Mouse (Mus musculus) R1 (cell line): ENCODE results near the gene Mrps6.

Source experiments
- DNase-seq: peaks from one replicate; pipeline ENCODE4 v3.0.0-alpha.2; 2018; ENCODE audit warnings: low read depth, low spot score

The Mrps6 gene

DNA sequence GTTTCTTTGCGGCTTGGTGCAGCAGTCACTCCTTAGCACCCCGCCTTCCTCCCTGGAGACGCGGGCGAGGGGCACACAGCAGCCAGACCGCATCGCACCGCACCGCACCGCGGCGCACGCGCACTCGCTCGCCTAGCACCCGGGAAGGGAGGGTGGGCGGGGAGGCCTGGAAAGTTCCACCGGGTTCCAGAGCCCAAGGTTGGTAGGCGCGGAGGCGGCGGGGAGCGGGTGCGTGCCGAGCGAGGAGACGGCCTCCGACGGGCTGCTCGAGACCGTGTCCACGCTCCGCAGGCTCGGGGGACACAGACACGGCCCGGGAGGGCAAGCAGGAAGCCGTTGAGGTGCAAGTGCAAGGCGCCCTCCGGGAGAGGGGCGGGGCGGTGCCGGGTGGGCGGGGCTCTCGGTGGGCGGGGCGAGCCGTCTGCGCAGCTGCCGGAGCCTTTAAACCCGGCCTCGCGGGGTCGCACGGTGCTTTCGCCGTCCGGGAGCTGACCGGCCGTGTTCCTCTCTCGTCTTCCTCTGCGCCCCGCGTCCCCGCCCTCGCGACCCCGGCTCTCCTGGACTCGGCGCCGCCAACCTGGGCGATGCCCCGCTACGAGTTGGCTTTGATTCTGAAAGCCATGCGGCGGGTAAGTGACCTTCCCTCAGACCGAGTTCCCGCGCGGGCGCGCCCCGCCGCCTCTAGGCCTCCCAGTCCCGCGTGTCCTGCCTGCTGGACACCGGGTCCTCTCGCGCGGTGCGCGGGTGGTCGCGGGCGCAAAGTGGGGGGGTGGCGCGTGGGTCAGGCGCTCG lies at the start of gene Mrps6, which contains the start of the genes Gm49711 and Slc5a3:
TSS of gene Mrps6 (plus strand) at position 419 of the 792 bp plus-strand sequence.
TSS of gene Gm49711 (plus strand) at position 465 of the 792 bp plus-strand sequence.
TSS of gene Slc5a3 (plus strand) at position 471 of the 792 bp plus-strand sequence.
- DNase-seq, result peak; percentile 86

GRCm38 (mm10) chr16:92009586-92009985 lies 48.5 kb upstream of the Mrps6 start:
- no peak for DNase-seq

DNA sequence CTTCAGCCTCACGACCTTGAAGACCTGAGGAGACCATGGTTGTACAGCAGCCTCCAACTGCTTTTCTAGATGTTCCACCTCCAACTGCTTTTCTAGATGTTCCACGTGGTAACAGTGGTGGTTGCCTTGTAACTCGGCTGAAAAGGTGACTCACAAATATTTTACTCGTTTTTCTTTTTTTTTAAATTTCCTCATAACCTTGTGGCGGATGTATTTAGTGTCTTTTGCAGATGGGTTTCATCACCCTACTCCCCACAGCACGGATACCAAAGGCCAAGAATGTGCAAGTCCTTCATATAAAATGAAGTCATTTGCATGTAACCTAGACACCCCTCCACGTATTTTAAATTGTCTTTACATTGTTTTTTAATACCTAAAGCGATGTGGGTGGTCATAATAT lies 41.3 kb upstream of the Mrps6 start:
- DNase-seq, result no peak

GRCm38 (mm10) chr16:92019141-92020118 lies 38.6 kb upstream of the Mrps6 start:
- DNase-seq, result peak; percentile 54

DNA sequence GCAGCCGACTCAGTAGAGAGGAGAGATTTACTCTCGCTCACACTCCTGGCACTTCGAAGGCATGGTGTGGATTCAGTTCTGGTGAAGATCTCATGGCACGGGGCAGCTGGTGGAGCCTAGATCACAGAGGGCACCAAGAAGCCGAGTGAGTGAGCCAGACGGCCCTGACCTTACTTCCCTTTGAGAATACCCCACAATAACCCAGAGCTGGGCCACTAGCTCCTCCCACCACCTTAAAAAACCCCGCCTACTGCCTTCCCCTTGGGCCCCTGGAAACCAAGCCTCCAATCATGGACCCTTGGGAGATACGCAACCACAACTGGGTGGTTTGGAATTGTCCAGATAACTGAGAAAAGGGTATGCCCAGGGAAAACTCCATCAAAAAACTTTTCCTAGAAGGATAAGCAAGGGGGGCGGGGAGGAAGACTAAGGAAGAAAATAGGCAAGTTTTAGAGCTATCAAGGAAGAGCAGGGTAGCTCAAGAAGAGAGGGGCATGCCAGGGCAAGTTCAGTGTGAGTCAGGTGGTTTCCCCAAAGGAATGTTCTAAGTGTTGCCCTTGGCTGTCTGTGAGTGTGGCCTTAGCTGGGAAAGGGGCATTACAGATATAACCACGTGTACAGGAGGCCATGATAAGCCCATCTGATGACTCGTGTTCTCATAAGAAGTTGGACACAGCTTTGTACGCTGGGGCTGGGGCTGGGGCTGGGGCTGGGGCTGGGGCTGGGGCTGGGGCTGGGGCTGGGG lies 36.2 kb upstream of the Mrps6 start:
- DNase-seq, result peak; percentile 67

DNA sequence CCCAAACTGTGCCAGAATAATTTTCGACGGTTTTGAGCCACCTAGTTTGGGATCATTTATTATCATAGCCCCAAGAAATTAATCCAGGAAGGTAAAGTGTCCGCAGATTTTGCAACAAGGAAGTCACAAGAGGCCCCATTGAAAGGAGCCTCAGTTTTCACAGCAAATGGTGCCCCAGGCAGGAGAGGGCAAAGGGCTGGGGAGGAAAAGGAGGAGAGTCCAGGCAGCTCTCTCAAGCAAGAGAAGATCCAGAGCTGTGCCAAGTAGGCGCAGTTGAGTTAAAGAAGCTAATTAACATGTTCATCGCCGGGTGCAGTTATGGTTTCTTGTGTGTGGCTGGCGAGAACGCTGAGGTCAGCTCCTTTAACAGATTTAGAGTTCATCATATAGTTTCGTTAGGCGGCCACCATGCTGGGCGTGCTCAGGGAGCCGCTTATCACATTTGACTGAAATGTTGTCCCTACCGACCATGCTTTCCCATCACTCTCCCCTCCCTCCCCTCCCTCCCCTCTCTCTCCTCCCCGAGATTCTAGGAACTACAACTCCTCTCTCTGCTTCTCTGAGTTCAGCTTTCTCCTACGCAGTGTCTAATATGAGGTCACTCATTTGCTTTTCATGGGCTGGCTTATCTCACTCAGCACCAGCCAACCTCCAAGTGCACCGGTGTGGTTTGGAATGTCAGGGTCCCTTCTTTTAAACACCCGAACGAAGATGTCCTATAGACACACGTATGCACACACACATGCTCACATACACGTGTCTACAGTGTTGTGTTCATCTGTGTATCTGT lies 35.4 kb upstream of the Mrps6 start:
- DNase-seq, result no peak

DNA sequence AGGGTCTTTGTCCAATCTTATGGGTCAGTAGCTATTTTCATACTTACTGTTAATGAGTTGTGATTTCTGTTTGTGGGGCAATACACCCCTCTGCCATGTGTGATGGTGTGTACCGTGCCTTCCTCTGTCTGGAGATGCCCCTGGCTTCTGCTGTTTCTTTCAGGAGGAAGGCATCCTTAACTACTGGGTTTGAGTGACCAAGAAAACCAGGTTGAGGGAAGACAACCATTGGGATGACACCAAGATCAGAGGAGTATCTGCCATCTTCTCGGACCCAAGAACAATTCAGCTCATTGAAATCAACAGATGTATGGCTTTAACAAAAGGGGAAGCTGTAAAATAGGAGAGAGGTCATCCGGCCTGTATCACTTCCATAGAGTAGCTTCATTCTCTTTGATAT lies 24.8 kb upstream of the Mrps6 start:
- no peak for DNase-seq

DNA sequence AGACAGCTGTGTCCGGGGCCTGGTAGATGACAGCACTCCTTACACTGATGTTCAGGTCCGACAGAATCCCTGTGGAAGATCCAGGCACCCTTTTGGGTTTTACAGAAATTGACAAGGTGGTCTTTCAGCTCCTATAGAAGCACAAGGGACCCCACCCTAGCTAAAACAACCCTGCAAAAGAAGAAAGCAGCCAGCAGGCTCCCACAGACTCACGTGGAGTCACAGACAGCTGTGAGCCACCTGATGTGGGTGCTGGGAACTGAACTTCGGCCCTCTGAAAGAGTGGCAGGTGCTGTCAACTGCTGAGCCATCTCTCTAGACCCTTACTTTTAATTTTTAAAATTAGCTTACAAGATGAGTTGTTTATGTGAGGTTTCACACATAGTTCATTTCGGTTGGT lies 23.4 kb upstream of the Mrps6 start:
- no peak for DNase-seq

DNA sequence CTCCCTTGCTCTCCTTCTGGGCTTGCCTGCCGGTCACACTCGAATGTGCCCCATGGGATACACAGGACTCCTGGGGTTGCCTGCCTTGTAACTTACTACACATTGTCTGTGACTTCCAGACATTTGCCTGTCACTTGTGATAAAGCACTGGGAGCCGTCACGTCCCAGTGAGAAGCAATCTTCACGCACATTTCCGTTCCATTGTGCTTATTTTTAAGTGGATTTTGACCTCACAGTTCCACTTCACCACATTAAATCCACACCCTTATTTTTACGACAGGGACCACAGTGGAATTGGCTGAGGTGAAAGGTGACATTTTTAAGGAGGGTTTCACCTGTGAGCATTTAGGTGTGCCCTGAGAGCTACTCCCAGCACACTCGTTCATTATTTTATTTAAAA lies 21.4 kb upstream of the Mrps6 start:
- no peak for DNase-seq

- no peak for DNase-seq
These were observed 20.0 kb upstream of the Mrps6 start for GRCm38 (mm10) chr16:92037891-92038607.

DNA sequence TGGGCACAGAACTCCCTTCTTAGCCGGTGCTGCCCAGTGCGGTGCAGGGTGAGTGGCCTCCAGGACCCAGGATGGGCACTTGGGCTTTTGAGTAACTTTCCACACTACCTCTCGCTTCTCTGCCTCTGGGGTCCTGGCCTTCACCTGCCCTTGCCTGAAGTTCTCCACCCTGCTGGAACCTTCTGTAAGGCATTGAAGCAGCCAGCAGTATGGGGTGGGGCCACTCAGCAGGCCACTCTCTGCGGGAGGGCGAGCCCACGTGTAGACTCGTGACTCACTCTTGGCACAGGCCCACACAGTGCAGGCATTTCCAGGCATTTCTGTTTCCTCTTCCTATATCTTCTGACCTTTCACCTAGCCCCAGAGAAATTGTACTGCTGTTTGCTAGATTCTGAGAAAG lies 18.6 kb upstream of the Mrps6 start:
- DNase-seq, result no peak

- DNase-seq, result peak; percentile 54
These were observed 18.1 kb upstream of the Mrps6 start for GRCm38 (mm10) chr16:92039966-92040365.

GRCm38 (mm10) chr16:92051777-92052310 lies 6.2 kb upstream of the Mrps6 start:
- DNase-seq, result no peak

DNA sequence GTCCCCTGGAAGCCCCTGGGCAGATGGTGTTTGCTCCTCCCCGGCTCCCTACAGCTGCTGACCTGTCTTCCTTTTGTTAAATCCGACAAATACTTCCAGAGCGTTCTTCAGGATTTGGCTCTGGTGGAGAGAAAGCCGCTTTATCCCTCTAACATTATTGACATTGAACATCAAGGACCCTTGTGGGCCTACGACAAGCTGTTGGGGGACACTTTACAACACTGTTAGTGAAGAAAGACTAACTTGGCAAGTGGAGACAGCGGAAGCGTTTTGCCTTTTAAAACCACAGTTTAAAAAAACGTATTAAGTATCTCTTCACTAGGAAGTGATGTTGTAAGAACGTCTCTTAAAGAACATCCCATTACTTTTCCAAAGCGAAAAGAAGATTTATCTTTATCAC lies 5.5 kb upstream of the Mrps6 start:
- DNase-seq, result no peak

DNA sequence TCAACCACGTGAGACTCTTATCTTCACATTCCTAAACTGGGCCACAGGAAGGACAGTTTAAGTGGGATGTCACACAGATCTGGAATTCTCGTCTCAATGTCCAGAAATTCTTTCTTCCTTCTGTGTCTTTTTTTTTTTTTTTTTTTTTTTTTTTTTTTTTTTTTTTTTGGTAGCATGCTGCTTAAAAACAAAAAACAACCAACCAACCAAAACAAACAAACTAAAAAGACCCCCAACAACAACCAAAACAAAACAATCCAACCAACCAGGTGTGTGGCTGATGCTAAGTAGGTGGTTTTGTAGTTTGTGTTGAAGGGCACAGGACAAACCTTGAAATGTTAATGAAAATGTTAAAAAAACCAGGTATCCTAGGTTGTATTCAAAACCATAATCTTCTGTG lies 1.4 kb upstream of the Mrps6 start:
- no peak for DNase-seq

DNA sequence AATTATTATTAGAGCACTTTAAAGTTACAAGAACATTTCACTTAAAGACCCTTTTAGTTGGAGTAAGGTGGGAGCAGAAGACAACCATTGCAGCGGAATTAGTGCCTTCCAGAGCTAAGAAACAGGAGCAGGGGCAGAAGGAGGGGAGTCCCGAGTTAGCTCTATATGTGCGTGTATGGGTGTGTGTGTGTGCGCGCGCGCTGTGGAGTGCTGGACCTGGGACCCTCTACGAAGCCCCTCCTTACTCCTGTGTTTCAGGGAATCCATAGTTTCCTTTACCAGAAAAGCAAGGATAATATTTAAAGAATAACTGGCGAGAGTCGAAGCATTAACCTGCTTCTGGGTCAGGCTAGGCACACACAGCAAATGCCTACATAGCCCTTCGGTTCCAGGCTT lies 616 bp upstream of the Mrps6 start:
- no peak for DNase-seq

DNA sequence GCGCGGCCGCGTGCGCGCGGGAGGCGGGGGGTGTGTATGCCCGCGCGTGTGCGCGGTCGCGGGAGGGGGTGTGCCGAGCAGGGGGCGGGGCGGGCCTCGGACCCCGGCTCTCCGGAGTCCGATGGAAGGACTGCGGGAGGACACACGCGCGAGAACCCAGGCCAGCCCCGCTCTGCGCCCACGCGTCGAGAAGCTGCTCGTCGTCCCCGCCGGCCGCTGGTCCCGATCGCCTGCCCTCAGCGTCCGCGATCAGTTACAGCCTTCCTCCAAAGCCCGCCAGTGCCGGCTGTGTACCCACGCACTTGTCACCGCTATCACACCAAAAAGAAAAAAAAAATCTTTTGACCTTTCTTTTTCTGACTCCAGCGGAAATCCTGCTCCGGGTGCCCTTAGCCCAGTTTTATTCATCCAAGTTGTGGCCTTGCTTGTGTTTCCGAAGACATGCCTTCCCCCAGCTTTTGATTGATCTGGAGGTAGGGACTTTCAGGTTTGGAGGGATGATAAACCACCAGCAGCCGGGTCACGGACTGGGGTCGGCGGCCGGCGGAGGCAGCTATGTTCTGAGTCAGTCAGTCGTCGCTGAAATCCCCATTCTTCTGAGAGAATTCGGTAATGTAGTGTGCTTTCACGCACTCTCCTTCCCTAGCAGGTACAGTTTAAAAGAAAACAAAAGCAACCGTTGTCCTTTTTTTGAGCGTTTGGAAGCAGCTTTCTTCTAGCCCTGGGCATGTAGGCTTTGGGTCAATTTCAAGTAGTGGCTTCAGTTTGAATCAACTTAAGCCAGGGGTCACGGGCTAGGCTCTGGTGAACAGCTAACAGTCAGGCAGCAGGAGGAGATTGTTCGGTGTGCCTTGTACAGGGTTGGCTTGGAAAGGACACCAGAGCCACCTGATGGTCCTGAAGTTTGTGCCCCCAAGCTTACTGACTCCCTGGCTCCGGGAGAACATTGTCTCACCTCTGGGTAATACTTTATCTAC lies 862 bp downstream of the Mrps6 start:
- DNase-seq, result no peak

DNA sequence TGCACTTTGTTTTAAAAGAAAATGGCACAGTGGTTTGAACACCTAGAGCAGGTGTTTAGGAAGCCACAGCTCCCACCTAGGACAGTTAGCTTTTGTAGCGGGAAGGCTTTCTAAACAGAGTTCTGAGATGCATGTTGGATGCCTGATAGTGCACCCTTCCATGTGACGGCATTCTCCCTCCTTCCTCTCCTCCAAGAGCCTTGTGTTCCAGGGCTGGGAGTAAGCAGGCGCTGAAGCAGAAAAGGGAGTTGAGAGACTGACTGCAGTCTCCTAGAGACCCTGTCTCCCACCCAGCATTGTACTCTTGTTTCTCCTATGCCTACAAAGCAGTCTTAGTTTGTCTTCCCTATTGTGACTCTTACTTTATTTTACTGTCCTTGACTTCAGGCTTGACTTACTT lies 2.1 kb downstream of the Mrps6 start:
- DNase-seq, result no peak

DNA sequence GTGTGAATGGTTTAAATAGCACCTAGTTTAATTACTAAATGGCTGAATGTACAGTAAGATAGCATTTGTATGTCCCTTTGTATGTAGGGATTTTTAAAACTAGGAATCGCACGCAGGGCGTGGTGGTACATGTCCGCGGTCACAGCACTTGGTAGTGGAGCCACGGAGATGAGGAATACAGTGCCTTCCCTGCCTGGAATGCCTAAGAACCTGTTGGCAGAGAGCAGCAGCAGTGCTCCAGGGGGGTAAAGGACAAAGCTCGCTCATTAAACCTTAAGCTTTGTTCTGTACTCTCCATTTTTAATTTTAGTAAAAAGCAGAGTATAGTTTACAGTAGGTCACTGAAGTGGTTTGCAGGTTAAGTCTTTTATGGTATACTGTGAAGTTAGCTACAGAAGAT lies 3.5 kb downstream of the Mrps6 start:
- DNase-seq, result no peak
